Mouse (Mus musculus): Measurements from ENCODE around the gene Arap1. TPM values are rescaled to one million over a fixed set of nuclear protein-coding genes. Genes with fewer than 3 reads are reported as not detected.
A peak's percentile ranks its signal among the peaks of the same experiment; 100 is the strongest.

Arap1 gene
- polyA plus RNA-seq, 1 experiment from 2014 or later: 33.9 TPM

GRCm38 (mm10) chr7:101343135-101343534 is 4.7 kb upstream of the Arap1 start:
- no peak for DNase-seq (ENCODE audit: low spot score)
- H3K4me1 ChIP-seq (replicated peaks; ENCODE audit: control insufficient read depth, insufficient read depth, low read length): peaks cover 34% of the 10 kb centered on the region
- no peaks in the 10 kb centered on the region for H3K27me3 ChIP-seq (replicated peaks; ENCODE audit: control insufficient read depth, insufficient read depth, low read length)
- H3K4me2 ChIP-seq: no peak overlapping the region
- H3K27ac ChIP-seq (ENCODE audit: low read depth, low read length): no peak overlapping the region
- no peak overlapping the region for H3K9ac ChIP-seq (ENCODE audit: low read depth, low read length)
- no peaks in the 10 kb centered on the region for H3K9me3 ChIP-seq (ENCODE audit: control insufficient read depth, low read length)
- peaks cover 2% of the 10 kb centered on the region; the same call in 1 of the 2 replicates for H3K36me3 ChIP-seq (ENCODE audit: control insufficient read depth, insufficient read depth, low read length)
- no peak for ATAC-seq (replicated peaks; ENCODE audit: low FRiP score)
- 55% methylated on average over 7 of the region's 7 CpGs for WGBS
- H3K4me3 ChIP-seq (ENCODE audit: low read depth, low read length): no peak overlapping the region

- Histone ChIP-seq H3K9me3 (ENCODE audit: control insufficient read depth, low read length) (no peaks in the 10 kb centered on the region), H3K27ac (ENCODE audit: low read depth, low read length) (no peak overlapping the region), H3K4me2 (no peak overlapping the region), H3K4me1 (replicated peaks; ENCODE audit: control insufficient read depth, insufficient read depth, low read length) (peaks cover 47% of the 10 kb centered on the region), H3K27me3 (replicated peaks; ENCODE audit: control insufficient read depth, insufficient read depth, low read length) (no peaks in the 10 kb centered on the region), H3K36me3 (ENCODE audit: control insufficient read depth, insufficient read depth, low read length) (peaks cover 2% of the 10 kb centered on the region; the same call in 1 of the 2 replicates), H3K4me3 (ENCODE audit: low read depth, low read length) (no peak overlapping the region), H3K9ac (ENCODE audit: low read depth, low read length) (no peak overlapping the region)
- ATAC-seq (replicated peaks; ENCODE audit: low FRiP score): no peak
- DNase-seq (ENCODE audit: low spot score): no peak
- WGBS: 72% methylated on average over 4 of the region's 4 CpGs
Observed at GRCm38 (mm10) chr7:101344892-101345291, 3.0 kb upstream of the Arap1 start.

GRCm38 (mm10) chr7:101346991-101347390 is 876 bp upstream of the Arap1 start:
- WGBS: 67% methylated on average over 2 of the region's 2 CpGs
- H3K9me3 ChIP-seq (ENCODE audit: control insufficient read depth, low read length): no peaks in the 10 kb centered on the region
- peak overlapping the region; percentile 94 for H3K4me2 ChIP-seq

GRCm38 (mm10) chr7:101348312-101348711 is 445 bp downstream of the Arap1 start:
- DNase-seq (ENCODE audit: low spot score) (no peak), ATAC-seq (replicated peaks; ENCODE audit: low FRiP score) (peak; percentile 16; the same call in 1 of the 2 replicates)
- H3K4me2 ChIP-seq: peak overlapping the region; percentile 94
- peak overlapping the region; percentile 78 for H3K9ac ChIP-seq (ENCODE audit: low read depth, low read length)
- H3K36me3 ChIP-seq (ENCODE audit: control insufficient read depth, insufficient read depth, low read length): peaks cover 2% of the 10 kb centered on the region; the same call in 1 of the 2 replicates
- no peaks in the 10 kb centered on the region for H3K9me3 ChIP-seq (ENCODE audit: control insufficient read depth, low read length)
- no peaks in the 10 kb centered on the region for H3K27me3 ChIP-seq (replicated peaks; ENCODE audit: control insufficient read depth, insufficient read depth, low read length)
- WGBS: 2% methylated on average over 13 of the region's 13 CpGs
- peak overlapping the region; percentile 72 for H3K4me3 ChIP-seq (ENCODE audit: low read depth, low read length)
- no peak overlapping the region for H3K27ac ChIP-seq (ENCODE audit: low read depth, low read length)
- peaks cover 27% of the 10 kb centered on the region for H3K4me1 ChIP-seq (replicated peaks; ENCODE audit: control insufficient read depth, insufficient read depth, low read length)

More at GRCm38 (mm10) chr7:101346991-101347390, 876 bp upstream of the Arap1 start:
- H3K27me3 ChIP-seq (replicated peaks; ENCODE audit: control insufficient read depth, insufficient read depth, low read length): no peaks in the 10 kb centered on the region
- H3K27ac ChIP-seq (ENCODE audit: low read depth, low read length): no peak overlapping the region
- peaks cover 36% of the 10 kb centered on the region for H3K4me1 ChIP-seq (replicated peaks; ENCODE audit: control insufficient read depth, insufficient read depth, low read length)
- peaks cover 2% of the 10 kb centered on the region; the same call in 1 of the 2 replicates for H3K36me3 ChIP-seq (ENCODE audit: control insufficient read depth, insufficient read depth, low read length)
- no peak for DNase-seq (ENCODE audit: low spot score)
- H3K9ac ChIP-seq (ENCODE audit: low read depth, low read length): no peak overlapping the region
- H3K4me3 ChIP-seq (ENCODE audit: low read depth, low read length): no peak overlapping the region
- no peak for ATAC-seq (replicated peaks; ENCODE audit: low FRiP score)

- ATAC-seq (replicated peaks; ENCODE audit: low FRiP score) (no peak), DNase-seq (ENCODE audit: low spot score) (no peak)
- WGBS: 63% methylated on average over 2 of the region's 2 CpGs
- Histone ChIP-seq H3K9ac (ENCODE audit: low read depth, low read length) (no peak overlapping the region), H3K9me3 (ENCODE audit: control insufficient read depth, low read length) (no peaks in the 10 kb centered on the region), H3K36me3 (ENCODE audit: control insufficient read depth, insufficient read depth, low read length) (peaks cover 2% of the 10 kb centered on the region; the same call in 1 of the 2 replicates), H3K4me2 (peak overlapping the region; percentile 94), H3K4me1 (replicated peaks; ENCODE audit: control insufficient read depth, insufficient read depth, low read length) (peaks cover 27% of the 10 kb centered on the region), H3K27me3 (replicated peaks; ENCODE audit: control insufficient read depth, insufficient read depth, low read length) (no peaks in the 10 kb centered on the region), H3K4me3 (ENCODE audit: low read depth, low read length) (no peak overlapping the region), H3K27ac (ENCODE audit: low read depth, low read length) (no peak overlapping the region)
Observed at GRCm38 (mm10) chr7:101349861-101350260, 2.0 kb downstream of the Arap1 start.

GRCm38 (mm10) chr7:101352404-101352803 is 4.5 kb downstream of the Arap1 start:
- Histone ChIP-seq H3K27ac (ENCODE audit: low read depth, low read length) (no peak overlapping the region), H3K4me3 (ENCODE audit: low read depth, low read length) (no peak overlapping the region), H3K4me1 (replicated peaks; ENCODE audit: control insufficient read depth, insufficient read depth, low read length) (peaks cover 27% of the 10 kb centered on the region), H3K9ac (ENCODE audit: low read depth, low read length) (no peak overlapping the region), H3K9me3 (ENCODE audit: control insufficient read depth, low read length) (no peaks in the 10 kb centered on the region), H3K4me2 (no peak overlapping the region), H3K27me3 (replicated peaks; ENCODE audit: control insufficient read depth, insufficient read depth, low read length) (no peaks in the 10 kb centered on the region), H3K36me3 (ENCODE audit: control insufficient read depth, insufficient read depth, low read length) (no peaks in the 10 kb centered on the region)
- ATAC-seq (replicated peaks; ENCODE audit: low FRiP score): no peak
- 65% methylated on average over 4 of the region's 4 CpGs for WGBS
- no peak for DNase-seq (ENCODE audit: low spot score)

GRCm38 (mm10) chr7:101354423-101354822 is 6.6 kb downstream of the Arap1 start:
- no peak overlapping the region for H3K4me2 ChIP-seq
- no peak overlapping the region for H3K9ac ChIP-seq (ENCODE audit: low read depth, low read length)
- H3K36me3 ChIP-seq (ENCODE audit: control insufficient read depth, insufficient read depth, low read length): no peaks in the 10 kb centered on the region
- ATAC-seq (replicated peaks; ENCODE audit: low FRiP score) (peak; percentile 33), DNase-seq (ENCODE audit: low spot score) (no peak)
- WGBS: 41% methylated on average over 5 of the region's 5 CpGs
- H3K27ac ChIP-seq (ENCODE audit: low read depth, low read length): peak overlapping the region; percentile 16; the same call in 1 of the 2 replicates
- H3K4me1 ChIP-seq (replicated peaks; ENCODE audit: control insufficient read depth, insufficient read depth, low read length): peaks cover 19% of the 10 kb centered on the region
- H3K4me3 ChIP-seq (ENCODE audit: low read depth, low read length): no peak overlapping the region
- H3K9me3 ChIP-seq (ENCODE audit: control insufficient read depth, low read length): no peaks in the 10 kb centered on the region
- H3K27me3 ChIP-seq (replicated peaks; ENCODE audit: control insufficient read depth, insufficient read depth, low read length): no peaks in the 10 kb centered on the region

GRCm38 (mm10) chr7:101355551-101356100 is 7.8 kb downstream of the Arap1 start:
- Histone ChIP-seq H3K4me3 (ENCODE audit: low read depth, low read length) (no peak overlapping the region), H3K36me3 (ENCODE audit: control insufficient read depth, insufficient read depth, low read length) (no peaks in the 10 kb centered on the region), H3K27me3 (replicated peaks; ENCODE audit: control insufficient read depth, insufficient read depth, low read length) (no peaks in the 10 kb centered on the region), H3K9me3 (ENCODE audit: control insufficient read depth, low read length) (no peaks in the 10 kb centered on the region), H3K4me1 (replicated peaks; ENCODE audit: control insufficient read depth, insufficient read depth, low read length) (peaks cover 12% of the 10 kb centered on the region), H3K9ac (ENCODE audit: low read depth, low read length) (no peak overlapping the region), H3K27ac (ENCODE audit: low read depth, low read length) (no peak overlapping the region), H3K4me2 (no peak overlapping the region)
- no peak for DNase-seq (ENCODE audit: low spot score)
- 80% methylated on average over 6 of the region's 6 CpGs for WGBS
- ATAC-seq (replicated peaks; ENCODE audit: low FRiP score): no peak

- H3K27me3 ChIP-seq (replicated peaks; ENCODE audit: control insufficient read depth, insufficient read depth, low read length): no peaks in the 10 kb centered on the region
- peak; percentile 16; the same call in 1 of the 2 replicates for ATAC-seq (replicated peaks; ENCODE audit: low FRiP score)
- WGBS: 39% methylated on average over 3 of the region's 3 CpGs
- DNase-seq (ENCODE audit: low spot score): no peak
- peak overlapping the region; percentile 28; the same call in 1 of the 2 replicates for H3K27ac ChIP-seq (ENCODE audit: low read depth, low read length)
- no peaks in the 10 kb centered on the region for H3K9me3 ChIP-seq (ENCODE audit: control insufficient read depth, low read length)
- H3K36me3 ChIP-seq (ENCODE audit: control insufficient read depth, insufficient read depth, low read length): no peaks in the 10 kb centered on the region
- peaks cover 17% of the 10 kb centered on the region for H3K4me1 ChIP-seq (replicated peaks; ENCODE audit: control insufficient read depth, insufficient read depth, low read length)
- no peak overlapping the region for H3K4me3 ChIP-seq (ENCODE audit: low read depth, low read length)
- no peak overlapping the region for H3K9ac ChIP-seq (ENCODE audit: low read depth, low read length)
- peak overlapping the region; percentile 15; the same call in 1 of the 2 replicates for H3K4me2 ChIP-seq
Observed at GRCm38 (mm10) chr7:101356868-101357267, 9.0 kb downstream of the Arap1 start.
